Mouse (Mus musculus) heart, adult 2 months (tissue): ENCODE measurements around the gene Mertk. TPM values are rescaled to one million over a fixed set of nuclear protein-coding genes. Genes with fewer than 3 reads are reported as not detected.

ENCODE experiments used
- DNase-seq, 2 experiments: peaks; one replicate each; pipeline ENCODE4 v3.0.0; 2021
- H3K27ac ChIP-seq: fragments of 200-600 bp; 2 replicates; pipeline ENCODE4 v1.8.1; 2022
- H3K27me3 ChIP-seq: fragments of 200-500 bp; 2 replicates; pipeline ENCODE4 v1.6.1; 2012; ENCODE audit warnings: mild to moderate bottlenecking, low read length, inconsistent platforms, mixed read lengths; ENCODE audit not compliant: control insufficient read depth, insufficient read depth
- H3K36me3 ChIP-seq: fragments of 200-500 bp; 2 replicates; pipeline ENCODE4 v1.6.1; 2012; ENCODE audit warnings: low read length, inconsistent platforms; ENCODE audit not compliant: control insufficient read depth, insufficient read depth
- H3K4me1 ChIP-seq: fragments of 200-500 bp; 2 replicates; pipeline ENCODE4 v1.6.1; 2011; ENCODE audit warnings: low read length; ENCODE audit not compliant: control insufficient read depth, insufficient read depth
- H3K4me3 ChIP-seq: fragments of 200-600 bp; 2 replicates; pipeline ENCODE4 v1.8.1; 2022
- H3K79me2 ChIP-seq: fragments of 200-500 bp; replicated peaks from 2 replicates; pipeline ENCODE4 v1.6.1; 2012; ENCODE audit warnings: mild to moderate bottlenecking, inconsistent platforms, low read length, moderate library complexity, mixed read lengths; ENCODE audit not compliant: control insufficient read depth, insufficient read depth
- H3K9ac ChIP-seq: fragments of 200-500 bp; 2 replicates; pipeline ENCODE4 v1.6.1; 2012; ENCODE audit warnings: low read depth, mild to moderate bottlenecking, control low read depth, inconsistent platforms, low read length, mixed read lengths
- CTCF ChIP-seq: fragments of 200-600 bp; IDR thresholded peaks from 2 replicates; pipeline ENCODE4 v1.8.1; 2022; ENCODE audit warnings: antibody characterized with exemption, mild to moderate bottlenecking, moderate library complexity
- EP300 ChIP-seq: fragments of 200-500 bp; IDR thresholded peaks from 2 replicates; pipeline ENCODE4 v1.6.1; 2011; ENCODE audit warnings: low read depth, low read length, control low read depth; ENCODE audit not compliant: insufficient read depth
- POLR2A ChIP-seq: fragments of 200-500 bp; IDR thresholded peaks from 2 replicates; pipeline ENCODE4 v1.6.1; 2011; ENCODE audit warnings: mild to moderate bottlenecking, low read depth, low read length, control low read depth; ENCODE audit not compliant: insufficient read depth
- WGBS: fragments of 180-500 bp; shearing (Covaris S2); methylation state at CpG from one replicate; pipeline ENCODE4 v1.1.7; 2018; 5-methylcytosine and 5-hydroxymethylcytosine counted together
- intact Hi-C: fragments of 180-260 bp; cut with DNase I; formaldehyde crosslinking; loops from one replicate; pipeline ENCODE4 v1.15.1; 2025
- polyA plus RNA-seq: library from polyadenylated mRNA; depleted of rRNA; stranded (reverse); fragments of >200 nt; gene quantifications from 2 replicates; pipeline ENCODE4 v1.2.3, GENCODE M21; 2012
- total RNA-seq, 2 experiments: library from RNA; stranded (reverse); gene quantifications; 2 replicates each; pipeline ENCODE4 v1.2.3; 2021

Mertk gene
- total and polyA plus RNA-seq, 3 experiments, result 2.5 to 6.5 (median 4.0) TPM

- Histone ChIP-seq H3K9ac (no peak overlapping the region), H3K4me1 (no peaks in the 10 kb centered on the region), H3K4me3 (no peak overlapping the region), H3K79me2 (no peaks in the 10 kb centered on the region; the same call in 1 of the 2 replicates), H3K36me3 (peaks cover 5% of the 10 kb centered on the region; the same call in 1 of the 2 replicates), H3K27ac (no peak overlapping the region), H3K27me3 (no peaks in the 10 kb centered on the region)
- TF ChIP-seq EP300 (no peak), POLR2A (no peak), CTCF (no peak)
- DNase-seq, result no peak
- 75% methylated on average over 3 of the region's 3 CpGs for WGBS
- intact Hi-C loops, result no loop called here
Observed at GRCm38 (mm10) chr2:128832611-128833010, 133.9 kb downstream of the Mertk start.

GRCm38 (mm10) chr2:128833035-128833434 is 134.3 kb downstream of the Mertk start:
- Histone ChIP-seq H3K4me3 (no peak overlapping the region), H3K27me3 (no peaks in the 10 kb centered on the region), H3K36me3 (peaks cover 5% of the 10 kb centered on the region; the same call in 1 of the 2 replicates), H3K4me1 (no peaks in the 10 kb centered on the region), H3K27ac (no peak overlapping the region), H3K9ac (no peak overlapping the region), H3K79me2 (no peaks in the 10 kb centered on the region; the same call in 1 of the 2 replicates)
- no peak for DNase-seq
- TF ChIP-seq EP300, result no peak
- no peak for TF ChIP-seq POLR2A
- TF ChIP-seq CTCF, result no peak
- intact Hi-C loops, result no loop called here
- 88% methylated on average over 2 of the region's 2 CpGs for WGBS

GRCm38 (mm10) chr2:128833435-128833834 is 134.7 kb downstream of the Mertk start:
- no peak for DNase-seq
- Histone ChIP-seq H3K9ac (no peak overlapping the region), H3K4me3 (no peak overlapping the region), H3K79me2 (no peaks in the 10 kb centered on the region; the same call in 1 of the 2 replicates), H3K36me3 (peaks cover 5% of the 10 kb centered on the region; the same call in 1 of the 2 replicates), H3K4me1 (no peaks in the 10 kb centered on the region), H3K27me3 (no peaks in the 10 kb centered on the region), H3K27ac (no peak overlapping the region)
- TF ChIP-seq POLR2A, result no peak
- no peak for TF ChIP-seq CTCF
- TF ChIP-seq EP300, result no peak
- WGBS, result 99% methylated on average over 2 of the region's 2 CpGs
- intact Hi-C loops, result no loop called here

- DNase-seq, result no peak
- no peaks in the 10 kb centered on the region for H3K4me1 ChIP-seq
- no peak overlapping the region for H3K27ac ChIP-seq
- intact Hi-C loops, result no loop called here
- H3K9ac ChIP-seq, result no peak overlapping the region
- H3K27me3 ChIP-seq, result no peaks in the 10 kb centered on the region
- WGBS, result 91% methylated on average over 8 of the region's 8 CpGs
- TF ChIP-seq EP300 (no peak), CTCF (no peak), POLR2A (no peak)
- H3K4me3 ChIP-seq, result no peak overlapping the region
- H3K36me3 ChIP-seq, result peaks cover 5% of the 10 kb centered on the region; the same call in 1 of the 2 replicates
- no peaks in the 10 kb centered on the region for H3K79me2 ChIP-seq
Observed at GRCm38 (mm10) chr2:128837531-128837930, 138.8 kb downstream of the Mertk start.

GRCm38 (mm10) chr2:128838611-128839010 is 139.9 kb downstream of the Mertk start:
- Histone ChIP-seq H3K27me3 (no peaks in the 10 kb centered on the region), H3K9ac (no peak overlapping the region), H3K4me1 (no peaks in the 10 kb centered on the region), H3K79me2 (no peaks in the 10 kb centered on the region), H3K4me3 (no peak overlapping the region), H3K36me3 (peaks cover 3% of the 10 kb centered on the region; the same call in 1 of the 2 replicates), H3K27ac (no peak overlapping the region)
- no peak for DNase-seq
- no peak for TF ChIP-seq CTCF
- no peak for TF ChIP-seq EP300
- WGBS, result over 99% methylated on average over 3 of the region's 3 CpGs
- intact Hi-C loops, result no loop called here

- no peak overlapping the region for H3K27ac ChIP-seq
- TF ChIP-seq EP300, result no peak
- no peak for TF ChIP-seq CTCF
- TF ChIP-seq POLR2A, result no peak
- no peaks in the 10 kb centered on the region for H3K79me2 ChIP-seq
- peaks cover under 1% of the 10 kb centered on the region; the same call in 1 of the 2 replicates for H3K36me3 ChIP-seq
- intact Hi-C loops, result no loop called here
- no peak overlapping the region for H3K4me3 ChIP-seq
- no peak for DNase-seq
- no peaks in the 10 kb centered on the region for H3K4me1 ChIP-seq
- 66% methylated on average over 2 of the region's 2 CpGs for WGBS
- no peak overlapping the region for H3K9ac ChIP-seq
- H3K27me3 ChIP-seq, result no peaks in the 10 kb centered on the region
Observed at GRCm38 (mm10) chr2:128839501-128839900, 140.7 kb downstream of the Mertk start.
